Mouse (Mus musculus): ENCODE data around the gene Susd4. TPM values are rescaled to one million over a fixed set of nuclear protein-coding genes. Genes with fewer than 3 reads are reported as not detected.

Susd4 gene
- 16.3 and 22.3 TPM in 2 replicates for polyA plus RNA-seq (2016; fragmentation: Nextera tagmentation; extraction: Ambion mirVana)

GRCm38 (mm10) chr1:182763716-182764461 lies at the start of gene Susd4:
Gene Susd4 (plus strand): TSS chr1:182763860.
- H3K27ac ChIP-seq = peak within 1 kb of the TSS; percentile 86
- peaks cover 31% of the 10 kb centered on the region for H3K4me1 ChIP-seq (replicated peaks)
- peaks cover 46% of the 10 kb centered on the region for H3K27me3 ChIP-seq (ENCODE audit: insufficient read depth, poor library complexity, severe bottlenecking)
- H3K9me3 ChIP-seq = no peaks in the 10 kb centered on the region
- peak within 1 kb of the TSS; percentile 72 for H3K4me3 ChIP-seq
- 0 out of 2 replicates have a peak, but pooled peaks cover under 1% of the 10 kb centered on the region for H3K36me3 ChIP-seq
- DNase-seq (ENCODE audit: low spot score) = peak; percentile 81
- WGBS = under 1% methylated on average over 79 of the region's 95 CpGs

GRCm38 (mm10) chr1:182714236-182714935 lies 49.3 kb upstream of the Susd4 start:
- peaks cover 16% of the 10 kb centered on the region for H3K4me1 ChIP-seq (replicated peaks)
- H3K27me3 ChIP-seq (ENCODE audit: insufficient read depth, poor library complexity, severe bottlenecking) = no peaks in the 10 kb centered on the region
- no peak overlapping the region for H3K4me3 ChIP-seq
- no peaks in the 10 kb centered on the region for H3K9me3 ChIP-seq
- no peak overlapping the region for H3K27ac ChIP-seq
- H3K36me3 ChIP-seq = no peaks in the 10 kb centered on the region
- WGBS = 79% methylated on average over 6 of the region's 6 CpGs
- DNase-seq (ENCODE audit: low spot score) = no peak

GRCm38 (mm10) chr1:182727541-182727940 lies 36.1 kb upstream of the Susd4 start:
- Histone ChIP-seq H3K4me3 (no peak overlapping the region), H3K36me3 (no peaks in the 10 kb centered on the region), H3K27ac (peak overlapping the region; percentile 35; the same call in 1 of the 2 replicates), H3K4me1 (replicated peaks) (peaks cover 14% of the 10 kb centered on the region; the same call in 1 of the 2 replicates), H3K9me3 (no peaks in the 10 kb centered on the region), H3K27me3 (ENCODE audit: insufficient read depth, poor library complexity, severe bottlenecking) (no peaks in the 10 kb centered on the region)
- 59% methylated on average over 12 of the region's 12 CpGs for WGBS
- DNase-seq (ENCODE audit: low spot score) = no peak

GRCm38 (mm10) chr1:182729002-182729401 lies 34.7 kb upstream of the Susd4 start:
- Histone ChIP-seq H3K9me3 (no peaks in the 10 kb centered on the region), H3K4me3 (no peak overlapping the region), H3K27ac (no peak overlapping the region), H3K4me1 (replicated peaks) (peaks cover 14% of the 10 kb centered on the region; the same call in 1 of the 2 replicates), H3K27me3 (ENCODE audit: insufficient read depth, poor library complexity, severe bottlenecking) (no peaks in the 10 kb centered on the region), H3K36me3 (no peaks in the 10 kb centered on the region)
- WGBS = 79% methylated on average over 9 of the region's 9 CpGs
- DNase-seq (ENCODE audit: low spot score) = no peak

GRCm38 (mm10) chr1:182732695-182733094 lies 31.0 kb upstream of the Susd4 start:
- DNase-seq (ENCODE audit: low spot score) = no peak
- WGBS = 66% methylated on average over 7 of the region's 7 CpGs

GRCm38 (mm10) chr1:182735891-182736290 lies 27.8 kb upstream of the Susd4 start:
- no peak for DNase-seq (ENCODE audit: low spot score)
- Histone ChIP-seq H3K4me1 (replicated peaks) (no peaks in the 10 kb centered on the region), H3K4me3 (no peak overlapping the region), H3K36me3 (no peaks in the 10 kb centered on the region), H3K27me3 (ENCODE audit: insufficient read depth, poor library complexity, severe bottlenecking) (no peaks in the 10 kb centered on the region; the same call in 1 of the 2 replicates), H3K27ac (no peak overlapping the region), H3K9me3 (0 out of 2 replicates have a peak, but pooled peaks cover 3% of the 10 kb centered on the region)
- 64% methylated on average over 4 of the region's 4 CpGs for WGBS

More at GRCm38 (mm10) chr1:182732695-182733094, 31.0 kb upstream of the Susd4 start:
- Histone ChIP-seq H3K4me1 (replicated peaks) (peaks cover 9% of the 10 kb centered on the region; the same call in 1 of the 2 replicates), H3K9me3 (no peaks in the 10 kb centered on the region), H3K27me3 (ENCODE audit: insufficient read depth, poor library complexity, severe bottlenecking) (no peaks in the 10 kb centered on the region; the same call in 1 of the 2 replicates), H3K4me3 (no peak overlapping the region), H3K27ac (no peak overlapping the region), H3K36me3 (no peaks in the 10 kb centered on the region)

- Histone ChIP-seq H3K4me1 (replicated peaks) (no peaks in the 10 kb centered on the region), H3K27ac (no peak overlapping the region), H3K4me3 (no peak overlapping the region), H3K27me3 (ENCODE audit: insufficient read depth, poor library complexity, severe bottlenecking) (0 out of 2 replicates have a peak, but pooled peaks cover 6% of the 10 kb centered on the region), H3K9me3 (no peaks in the 10 kb centered on the region), H3K36me3 (no peaks in the 10 kb centered on the region)
- 91% methylated on average over 9 of the region's 9 CpGs for WGBS
- DNase-seq (ENCODE audit: low spot score) = no peak
Observed at GRCm38 (mm10) chr1:182747081-182747480, 16.6 kb upstream of the Susd4 start.

GRCm38 (mm10) chr1:182747834-182748233 lies 15.8 kb upstream of the Susd4 start:
- Histone ChIP-seq H3K4me3 (no peak overlapping the region), H3K36me3 (no peaks in the 10 kb centered on the region), H3K9me3 (no peaks in the 10 kb centered on the region), H3K27ac (no peak overlapping the region), H3K27me3 (ENCODE audit: insufficient read depth, poor library complexity, severe bottlenecking) (0 out of 2 replicates have a peak, but pooled peaks cover 6% of the 10 kb centered on the region), H3K4me1 (replicated peaks) (no peaks in the 10 kb centered on the region)
- WGBS = 85% methylated on average over 17 of the region's 17 CpGs
- no peak for DNase-seq (ENCODE audit: low spot score)

- Histone ChIP-seq H3K9me3 (no peaks in the 10 kb centered on the region), H3K36me3 (no peaks in the 10 kb centered on the region), H3K4me3 (no peak within 1 kb of the TSS), H3K4me1 (replicated peaks) (no peaks in the 10 kb centered on the region), H3K27me3 (ENCODE audit: insufficient read depth, poor library complexity, severe bottlenecking) (0 out of 2 replicates have a peak, but pooled peaks cover 6% of the 10 kb centered on the region), H3K27ac (no peak within 1 kb of the TSS)
- WGBS = 92% methylated on average over 9 of the region's 9 CpGs
- DNase-seq (ENCODE audit: low spot score) = no peak
Observed at GRCm38 (mm10) chr1:182749080-182749479, 14.6 kb upstream of the Susd4 start, which contains the start of gene Ccdc185. Gene Ccdc185 (minus strand): TSS chr1:182749180.

- Histone ChIP-seq H3K27me3 (ENCODE audit: insufficient read depth, poor library complexity, severe bottlenecking) (0 out of 2 replicates have a peak, but pooled peaks cover 6% of the 10 kb centered on the region), H3K4me1 (replicated peaks) (no peaks in the 10 kb centered on the region), H3K9me3 (no peaks in the 10 kb centered on the region), H3K27ac (no peak overlapping the region), H3K4me3 (no peak overlapping the region), H3K36me3 (no peaks in the 10 kb centered on the region)
- WGBS = 74% methylated on average over 8 of the region's 8 CpGs
- DNase-seq (ENCODE audit: low spot score) = no peak
Observed at GRCm38 (mm10) chr1:182751301-182751700, 12.4 kb upstream of the Susd4 start.

- no peak for DNase-seq (ENCODE audit: low spot score)
- no peak overlapping the region for H3K27ac ChIP-seq
- no peaks in the 10 kb centered on the region for H3K9me3 ChIP-seq
- no peaks in the 10 kb centered on the region for H3K27me3 ChIP-seq (ENCODE audit: insufficient read depth, poor library complexity, severe bottlenecking)
- no peaks in the 10 kb centered on the region for H3K4me1 ChIP-seq (replicated peaks)
- WGBS = 84% methylated on average over 8 of the region's 8 CpGs
- no peaks in the 10 kb centered on the region for H3K36me3 ChIP-seq
- H3K4me3 ChIP-seq = no peak overlapping the region
Observed at GRCm38 (mm10) chr1:182753694-182754093, 10.0 kb upstream of the Susd4 start.

GRCm38 (mm10) chr1:182754865-182755264 lies 8.8 kb upstream of the Susd4 start:
- WGBS = 82% methylated on average over 5 of the region's 5 CpGs
- no peaks in the 10 kb centered on the region for H3K9me3 ChIP-seq
- no peak for DNase-seq (ENCODE audit: low spot score)
- no peaks in the 10 kb centered on the region for H3K27me3 ChIP-seq (ENCODE audit: insufficient read depth, poor library complexity, severe bottlenecking)
- no peaks in the 10 kb centered on the region for H3K4me1 ChIP-seq (replicated peaks)
- H3K27ac ChIP-seq = no peak overlapping the region
- H3K4me3 ChIP-seq = no peak overlapping the region
- no peaks in the 10 kb centered on the region for H3K36me3 ChIP-seq

- Histone ChIP-seq H3K36me3 (no peaks in the 10 kb centered on the region), H3K9me3 (no peaks in the 10 kb centered on the region), H3K4me3 (no peak overlapping the region), H3K27me3 (ENCODE audit: insufficient read depth, poor library complexity, severe bottlenecking) (peaks cover 22% of the 10 kb centered on the region), H3K4me1 (replicated peaks) (peaks cover 7% of the 10 kb centered on the region), H3K27ac (no peak overlapping the region)
- 85% methylated on average over 1 of the region's 1 CpGs for WGBS
- DNase-seq (ENCODE audit: low spot score) = no peak
Observed at GRCm38 (mm10) chr1:182758783-182759182, 4.9 kb upstream of the Susd4 start.

All from hindbrain, embryonic 10.5 days (tissue).